Mouse (Mus musculus) cerebral cortex, adult 2 months (tissue): ENCODE data around the gene Edrf1.

ENCODE experiments used
- WGBS: fragments of 180-500 bp; shearing (Covaris S2); methylation state at CpG from one replicate; pipeline ENCODE4 v1.1.7; 2018; 5-methylcytosine and 5-hydroxymethylcytosine counted together

The Edrf1 gene

GRCm38 (mm10) chr7:133645716-133646115, 8.4 kb downstream of the Edrf1 start:
- 83% methylated on average over 6 of the region's 6 CpGs for WGBS

- 91% methylated on average over 1 of the region's 1 CpGs for WGBS
Observed at GRCm38 (mm10) chr7:133662467-133662866, 25.1 kb downstream of the Edrf1 start.

- 83% methylated on average over 1 of the region's 1 CpGs for WGBS
Observed at GRCm38 (mm10) chr7:133669071-133669470, 31.7 kb downstream of the Edrf1 start.

- 89% methylated on average over 9 of the region's 9 CpGs for WGBS
Observed at GRCm38 (mm10) chr7:133669946-133670345, 32.6 kb downstream of the Edrf1 start.

GRCm38 (mm10) chr7:133670846-133671245, 33.5 kb downstream of the Edrf1 start:
- 93% methylated on average over 3 of the region's 3 CpGs for whole genome bisulfite sequencing

GRCm38 (mm10) chr7:133676002-133676401, 38.7 kb downstream of the Edrf1 start:
- 65% methylated on average over 9 of the region's 9 CpGs for WGBS

- WGBS = 86% methylated on average over 8 of the region's 8 CpGs
Observed at GRCm38 (mm10) chr7:133678716-133679115, 41.4 kb downstream of the Edrf1 start.

GRCm38 (mm10) chr7:133679439-133679838, 42.1 kb downstream of the Edrf1 start:
- 43% methylated on average over 4 of the region's 4 CpGs for WGBS

GRCm38 (mm10) chr7:133679961-133680360, 42.6 kb downstream of the Edrf1 start, which contains the start of gene Mmp21:
TSS of gene Mmp21 (minus strand) at chr7:133680061.
- 82% methylated on average over 3 of the region's 3 CpGs for WGBS

GRCm38 (mm10) chr7:133683626-133684025, 46.3 kb downstream of the Edrf1 start:
- WGBS = 90% methylated on average over 5 of the region's 5 CpGs

GRCm38 (mm10) chr7:133684110-133684509, 46.8 kb downstream of the Edrf1 start:
- 92% methylated on average over 5 of the region's 5 CpGs for WGBS

- WGBS = 85% methylated on average over 6 of the region's 6 CpGs
Observed at GRCm38 (mm10) chr7:133684701-133685100, 47.4 kb downstream of the Edrf1 start.

GRCm38 (mm10) chr7:133698021-133698709, 60.8 kb downstream of the Edrf1 start:
- WGBS = 90% methylated on average over 12 of the region's 12 CpGs

- WGBS = 86% methylated on average over 4 of the region's 4 CpGs
Observed at GRCm38 (mm10) chr7:133699885-133700284, 62.5 kb downstream of the Edrf1 start.

GRCm38 (mm10) chr7:133701366-133701765, 64.0 kb downstream of the Edrf1 start:
- 96% methylated on average over 7 of the region's 7 CpGs for WGBS

- WGBS = 94% methylated on average over 10 of the region's 10 CpGs
Observed at GRCm38 (mm10) chr7:133702333-133702732, 65.0 kb downstream of the Edrf1 start.

- 95% methylated on average over 7 of the region's 7 CpGs for WGBS
Observed at GRCm38 (mm10) chr7:133703906-133704305, 66.6 kb downstream of the Edrf1 start.

GRCm38 (mm10) chr7:133707301-133707700, 70.0 kb downstream of the Edrf1 start:
- WGBS = 67% methylated on average over 2 of the region's 2 CpGs

GRCm38 (mm10) chr7:133715387-133715786, 78.0 kb downstream of the Edrf1 start:
- 57% methylated on average over 4 of the region's 4 CpGs for WGBS

GRCm38 (mm10) chr7:133718580-133718979, 81.2 kb downstream of the Edrf1 start:
- 80% methylated on average over 1 of the region's 1 CpGs for WGBS

- WGBS = 55% methylated on average over 11 of the region's 11 CpGs
Observed at GRCm38 (mm10) chr7:133720616-133721015, 83.3 kb downstream of the Edrf1 start.
